Comparison of ENCODE assay signal across 8 mouse cellular contexts in the genomic region with DNA sequence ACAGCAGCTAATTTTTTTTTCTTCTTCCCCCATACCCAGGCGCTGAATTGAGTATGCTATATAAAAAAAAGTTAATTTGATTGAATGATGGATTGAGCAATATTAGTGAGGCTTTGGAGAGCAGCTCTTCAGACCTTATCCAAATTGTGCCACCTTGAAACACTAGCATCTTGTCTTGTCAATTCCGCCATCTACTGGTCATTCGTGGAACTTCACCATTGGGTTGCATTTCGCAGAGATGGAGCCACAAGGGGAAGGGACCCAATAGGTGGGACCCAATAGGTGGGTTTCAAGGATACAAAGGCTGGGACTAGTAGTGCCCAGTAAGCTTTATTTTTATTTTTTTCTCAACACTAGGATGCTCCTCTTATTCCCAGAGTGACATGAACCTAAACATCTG. TPM values are rescaled to one million over a fixed set of nuclear protein-coding genes. Genes with fewer than 3 reads are reported as not detected.
DNase-seq lines count a peak whose midpoint lies in the region; ATAC-seq and TF ChIP-seq lines count a peak whose summit lies in the region.

No protein-coding gene starts in this region.

- no peak overlapping the region for H3K4me3 ChIP-seq in forebrain, embryonic 11.5 days (ENCODE audit: low read depth, low read length)
- H3K4me3 ChIP-seq in forebrain, embryonic 13.5 days: no peak overlapping the region
- H3K4me3 ChIP-seq in spleen, adult 2 months (ENCODE audit: extremely low read depth, insufficient read depth, insufficient read length): no peak overlapping the region

- peak; percentile 83 for DNase-seq in forebrain, embryonic 11.5 days (ENCODE audit: low spot score)
- DNase-seq in NIH3T3 (ENCODE audit: low read depth): peak; percentile 84
- peak; percentile 24 for DNase-seq in cerebellum, adult 9-11 months
- peak; percentile 71 for DNase-seq in heart, adult 8-10 months (ENCODE audit: low spot score)
- peak; percentile 79 to 85 for DNase-seq in layer of hippocampus, postnatal 14 days (ENCODE audit: low spot score in 2 of 2)
- peak; percentile 83 to 86 for DNase-seq in spleen, adult 2 months (ENCODE audit: low read depth in 1 of 2, low spot score in 2 of 2)

- no peaks in the 10 kb centered on the region for H3K27me3 ChIP-seq in forebrain, embryonic 11.5 days (ENCODE audit: control insufficient read depth, insufficient read depth, low read length)
- 0 out of 2 replicates have a peak, but pooled peaks cover 4% of the 10 kb centered on the region for H3K27me3 ChIP-seq in forebrain, embryonic 13.5 days
- H3K27me3 ChIP-seq in spleen, adult 2 months (ENCODE audit: control insufficient read depth, insufficient read depth, low read length): no peaks in the 10 kb centered on the region

- H3K9me3 ChIP-seq in forebrain, embryonic 11.5 days (ENCODE audit: control insufficient read depth, low read length): no peaks in the 10 kb centered on the region
- H3K9me3 ChIP-seq in forebrain, embryonic 13.5 days (replicated peaks): no peaks in the 10 kb centered on the region

- no peaks in the 10 kb centered on the region for H3K4me1 ChIP-seq in forebrain, embryonic 11.5 days (replicated peaks; ENCODE audit: control insufficient read depth, insufficient read depth, low read length)
- no peaks in the 10 kb centered on the region for H3K4me1 ChIP-seq in forebrain, embryonic 13.5 days
- H3K4me1 ChIP-seq in spleen, adult 2 months (ENCODE audit: control insufficient read depth, insufficient read depth, insufficient read length): peaks cover 21% of the 10 kb centered on the region; the same call in 1 of the 2 replicates

- no peak overlapping the region for H3K4me2 ChIP-seq in forebrain, embryonic 11.5 days (ENCODE audit: low read depth, low read length, severe bottlenecking)
- no peak overlapping the region for H3K4me2 ChIP-seq in forebrain, embryonic 13.5 days

- H3K36me3 ChIP-seq in forebrain, embryonic 11.5 days (ENCODE audit: control insufficient read depth, insufficient read depth, low read length): no peaks in the 10 kb centered on the region
- no peaks in the 10 kb centered on the region for H3K36me3 ChIP-seq in forebrain, embryonic 13.5 days (ENCODE audit: poor library complexity, severe bottlenecking)
- no peaks in the 10 kb centered on the region for H3K36me3 ChIP-seq in spleen, adult 2 months (ENCODE audit: control insufficient read depth, insufficient read depth, low read length)

- no peak for TF ChIP-seq POLR2A in spleen, adult 2 months (IDR thresholded peaks at IDR 0.05; ENCODE audit: low read depth, low read length)

- WGBS in forebrain, embryonic 11.5 days: 6% methylated on average over 4 of the region's 4 CpGs
- WGBS in forebrain, embryonic 13.5 days: 4% methylated on average over 4 of the region's 4 CpGs
- 1% methylated on average over 4 of the region's 4 CpGs for WGBS in spleen, adult 2 months

- TF ChIP-seq CTCF in spleen, adult 2 months (IDR thresholded peaks at IDR 0.05; ENCODE audit: extremely low read depth, insufficient read depth, insufficient read length, insufficient replicate concordance): peak; percentile 60; the same call in 1 of the 2 replicates

- ATAC-seq in forebrain, embryonic 11.5 days (replicated peaks; ENCODE audit: low FRiP score): no peak
- ATAC-seq in forebrain, embryonic 13.5 days: no peak
- peak; percentile 55; the same call in 1 of the 2 replicates for ATAC-seq in megakaryocyte-erythroid progenitor cell, adult 5-6 weeks (replicated peaks; ENCODE audit: low FRiP score, low TSS enrichment, poor library complexity, severe bottlenecking)

- H3K27ac ChIP-seq in forebrain, embryonic 11.5 days (ENCODE audit: low read depth, low read length): no peak overlapping the region
- no peak overlapping the region for H3K27ac ChIP-seq in forebrain, embryonic 13.5 days
- H3K27ac ChIP-seq in spleen, adult 2 months (ENCODE audit: insufficient read depth, low read length): no peak overlapping the region; the same call in 1 of the 2 replicates

- no peak overlapping the region for H3K9ac ChIP-seq in forebrain, embryonic 11.5 days (ENCODE audit: low read length)
- H3K9ac ChIP-seq in forebrain, embryonic 13.5 days: no peak overlapping the region

RNA-seq across cellular contexts. Expression of a gene that starts 5.2 kb away (rescaled TPM):
- polyA plus RNA-seq in forebrain, embryonic 11.5 days (2014; fragmentation: Nextera tagmentation; extraction: Ambion mirVana): not detected in 2 replicates
- polyA plus RNA-seq in forebrain, embryonic 13.5 days (2015; fragmentation: Nextera tagmentation; extraction: Ambion mirVana): not detected in 2 replicates
- total RNA-seq in heart, adult 8-10 months (2022): under 1 TPM; 0.16 to 0.68 (median 0.49) TPM
- total RNA-seq in layer of hippocampus, postnatal 14 days (2021): under 1 TPM; 0.48 to 0.74 TPM
- total RNA-seq in megakaryocyte-erythroid progenitor cell, adult 5-6 weeks (2014; fragmentation: Nextera tagmentation): not detected in 2 replicates
- not detected in 2 replicates for total RNA-seq in megakaryocyte-erythroid progenitor cell, adult 5-6 weeks (2017)
- 4.1 and 4.4 TPM in 2 replicates for polyA plus RNA-seq in spleen, adult 2 months (2012; rRNA removed)

RNA-seq across cellular contexts. Expression of a gene that starts 24.0 kb away (rescaled TPM):
- not detected in 2 replicates for polyA plus RNA-seq in forebrain, embryonic 11.5 days (2014; fragmentation: Nextera tagmentation; extraction: Ambion mirVana)
- not detected in 2 replicates for polyA plus RNA-seq in forebrain, embryonic 13.5 days (2015; fragmentation: Nextera tagmentation; extraction: Ambion mirVana)
- total RNA-seq in heart, adult 8-10 months (2022): not detected
- total RNA-seq in layer of hippocampus, postnatal 14 days (2021): not detected
- 0.50 TPM in 1 of 2 replicates, not detected in the other for total RNA-seq in megakaryocyte-erythroid progenitor cell, adult 5-6 weeks (2014; fragmentation: Nextera tagmentation)
- not detected in 2 replicates for total RNA-seq in megakaryocyte-erythroid progenitor cell, adult 5-6 weeks (2017)
- polyA plus RNA-seq in spleen, adult 2 months (2012; rRNA removed): 11.4 and 13.5 TPM in 2 replicates

RNA-seq across cellular contexts. Expression of a gene that starts 27.5 kb away (rescaled TPM):
- not detected in 2 replicates for polyA plus RNA-seq in forebrain, embryonic 11.5 days (2014; fragmentation: Nextera tagmentation; extraction: Ambion mirVana)
- polyA plus RNA-seq in forebrain, embryonic 13.5 days (2015; fragmentation: Nextera tagmentation; extraction: Ambion mirVana): not detected in 2 replicates
- not detected for total RNA-seq in heart, adult 8-10 months (2022)
- total RNA-seq in layer of hippocampus, postnatal 14 days (2021): not detected
- total RNA-seq in megakaryocyte-erythroid progenitor cell, adult 5-6 weeks (2014; fragmentation: Nextera tagmentation): not detected in 2 replicates
- total RNA-seq in megakaryocyte-erythroid progenitor cell, adult 5-6 weeks (2017): not detected in 2 replicates
- 0.35 and 0.56 TPM in 2 replicates for polyA plus RNA-seq in spleen, adult 2 months (2012; rRNA removed)

RNA-seq across cellular contexts. Expression of a gene that starts 43.8 kb away (rescaled TPM):
- 0.92 and 0.99 TPM in 2 replicates for polyA plus RNA-seq in forebrain, embryonic 11.5 days (2014; fragmentation: Nextera tagmentation; extraction: Ambion mirVana)
- polyA plus RNA-seq in forebrain, embryonic 13.5 days (2015; fragmentation: Nextera tagmentation; extraction: Ambion mirVana): 1.6 TPM in 2 replicates
- total RNA-seq in heart, adult 8-10 months (2022): 10 to 100 TPM; 15.1 to 32.1 (median 26.2) TPM
- total RNA-seq in layer of hippocampus, postnatal 14 days (2021): 1 to 10 TPM; 1.8 to 2.1 TPM
- total RNA-seq in megakaryocyte-erythroid progenitor cell, adult 5-6 weeks (2014; fragmentation: Nextera tagmentation): 5.9 TPM in 1 of 2 replicates, not detected in the other
- 15.0 and 24.9 TPM in 2 replicates for total RNA-seq in megakaryocyte-erythroid progenitor cell, adult 5-6 weeks (2017)
- polyA plus RNA-seq in spleen, adult 2 months (2012; rRNA removed): 1,025 and 1,109 TPM in 2 replicates

RNA-seq across cellular contexts. Expression of a gene that starts 49.2 kb away (rescaled TPM):
- 1.5 and 2.1 TPM in 2 replicates for polyA plus RNA-seq in forebrain, embryonic 11.5 days (2014; fragmentation: Nextera tagmentation; extraction: Ambion mirVana)
- 2.4 and 2.6 TPM in 2 replicates for polyA plus RNA-seq in forebrain, embryonic 13.5 days (2015; fragmentation: Nextera tagmentation; extraction: Ambion mirVana)
- under 1 TPM in 2 of 4 experiments, not detected in 2; 0.34 to 0.79 TPM for total RNA-seq in heart, adult 8-10 months (2022)
- 1 to 10 TPM; 4.8 to 8.2 TPM for total RNA-seq in layer of hippocampus, postnatal 14 days (2021)
- total RNA-seq in megakaryocyte-erythroid progenitor cell, adult 5-6 weeks (2014; fragmentation: Nextera tagmentation): 5.4 and 7.7 TPM in 2 replicates
- 1.4 and 4.7 TPM in 2 replicates for total RNA-seq in megakaryocyte-erythroid progenitor cell, adult 5-6 weeks (2017)
- polyA plus RNA-seq in spleen, adult 2 months (2012; rRNA removed): 1.1 and 1.8 TPM in 2 replicates

Comparison
In these comparisons a context has a peak if more than half of its experiments do, and no peak if none do; other contexts are left out.
1. DNase-seq: peak in every context shown above with its lines; median percentile 84 in spleen, adult 2 months; 84 in NIH3T3; 83 in forebrain, embryonic 11.5 days; 82 in layer of hippocampus, postnatal 14 days; 71 in heart, adult 8-10 months; 24 in cerebellum, adult 9-11 months.